Mouse (Mus musculus) MEL (cell line): ENCODE measurements around the gene Hoxd10. TPM values are rescaled to one million over a fixed set of nuclear protein-coding genes. Genes with fewer than 3 reads are reported as not detected.

ENCODE experiments used
- DNase-seq: peaks from one replicate; pipeline ENCODE4 v3.0.0; 2011; ENCODE audit warnings: low read depth, low spot score
- H3K27ac ChIP-seq: 2 replicates; pipeline ENCODE4 v1.5.1; 2012; ENCODE audit warnings: low read depth, mild to moderate bottlenecking, control low read depth, low read length, moderate library complexity; ENCODE audit not compliant: control insufficient read depth
- H3K27me3 ChIP-seq, 2 experiments: fragments of 150-350 bp in 1 of 2; sonication (generic) in 1 of 2; 2 replicates each; pipeline ENCODE4 v1.6.1; 2012; ENCODE audit warnings: low read length in 2 of 2, mild to moderate bottlenecking in 2 of 2, improper control_type of control experiment in 1 of 2, moderate library complexity in 1 of 2; ENCODE audit not compliant: insufficient read depth in 2 of 2, control insufficient read depth in 1 of 2
- H3K36me3 ChIP-seq, 2 experiments: 2 replicates each; pipeline ENCODE4 v1.6.1; 2012 to 2014; ENCODE audit warnings: low read length in 2 of 2, improper control_type of control experiment in 1 of 2, inconsistent platforms in 1 of 2, mild to moderate bottlenecking in 1 of 2; ENCODE audit not compliant: insufficient read depth in 2 of 2, control insufficient read depth in 1 of 2
- H3K4me1 ChIP-seq, 2 experiments: fragments of 150-350 bp in 1 of 2; sonication (generic) in 1 of 2; 2 replicates each; pipeline ENCODE4 v1.6.1; 2012; ENCODE audit warnings: low read length in 2 of 2, improper control_type of control experiment in 1 of 2, mild to moderate bottlenecking in 1 of 2; ENCODE audit not compliant: insufficient read depth in 2 of 2, control insufficient read depth in 1 of 2
- H3K4me3 ChIP-seq, 2 experiments: fragments of 150-350 bp in 1 of 2; sonication (generic) in 1 of 2; 2 replicates each; pipeline ENCODE4 v1.5.1; 2012; ENCODE audit warnings: low read depth in 2 of 2, low read length in 2 of 2, mild to moderate bottlenecking in 2 of 2, moderate library complexity in 2 of 2, control low read depth in 1 of 2, improper control_type of control experiment in 1 of 2; ENCODE audit not compliant: control insufficient read depth in 1 of 2, insufficient read depth in 1 of 2
- H3K79me2 ChIP-seq: 2 replicates; pipeline ENCODE4 v1.6.1; 2012; ENCODE audit warnings: mild to moderate bottlenecking, low read length, moderate library complexity; ENCODE audit not compliant: control insufficient read depth, poor library complexity, insufficient read depth
- H3K9ac ChIP-seq: 2 replicates; pipeline ENCODE4 v1.6.1; 2012; ENCODE audit warnings: low read depth, mild to moderate bottlenecking, control low read depth, low read length, moderate library complexity; ENCODE audit not compliant: control insufficient read depth, poor library complexity, severe bottlenecking
- H3K9me3 ChIP-seq: fragments of 150-350 bp; sonication (generic); replicated peaks from 2 replicates; pipeline ENCODE4 v1.6.1; 2012; ENCODE audit warnings: mild to moderate bottlenecking, low read length, improper control_type of control experiment, moderate library complexity; ENCODE audit not compliant: insufficient read depth
- CHD2 ChIP-seq: IDR thresholded peaks from 2 replicates; pipeline ENCODE4 v1.6.1; 2011; ENCODE audit warnings: low read length, improper control_type of control experiment
- CTCF ChIP-seq, 3 experiments: IDR thresholded peaks in 2 of 3; conservative IDR thresholded peaks in 1 of 3; 2 replicates each; pipeline ENCODE4 v1.5.1; 2011 to 2012; ENCODE audit warnings: low read length in 3 of 3, low read depth in 2 of 3, mild to moderate bottlenecking in 2 of 3, improper control_type of control experiment in 1 of 3, inconsistent platforms in 1 of 3, mixed read lengths in 1 of 3, moderate library complexity in 1 of 3; ENCODE audit not compliant: control insufficient read depth in 1 of 3, insufficient read depth in 1 of 3, poor library complexity in 1 of 3, severe bottlenecking in 1 of 3
- E2F4 ChIP-seq: IDR thresholded peaks from 2 replicates; pipeline ENCODE4 v1.6.1; 2011; ENCODE audit warnings: low read depth, low read length, improper control_type of control experiment, borderline replicate concordance
- ELF1 ChIP-seq: IDR thresholded peaks from 2 replicates; pipeline ENCODE4 v1.6.1; 2014; ENCODE audit warnings: low read depth, mild to moderate bottlenecking, inconsistent platforms, low read length, improper control_type of control experiment, moderate library complexity
- GATA1 ChIP-seq: IDR thresholded peaks from 2 replicates; pipeline ENCODE4 v1.6.1; 2011; ENCODE audit warnings: low read depth, low read length, improper control_type of control experiment
- HCFC1 ChIP-seq: IDR thresholded peaks from 2 replicates; pipeline ENCODE4 v1.6.1; 2012; ENCODE audit warnings: low read depth, mild to moderate bottlenecking, inconsistent platforms, low read length, improper control_type of control experiment, moderate library complexity
- KAT2A ChIP-seq: conservative IDR thresholded peaks from 2 replicates; pipeline ENCODE4 v1.6.1; 2012; ENCODE audit warnings: low read depth, low read length, improper control_type of control experiment, inconsistent platforms
- MAX ChIP-seq: IDR thresholded peaks from 2 replicates; pipeline ENCODE4 v1.6.1; 2011; ENCODE audit warnings: low read length, improper control_type of control experiment
- MAZ ChIP-seq: IDR thresholded peaks from 2 replicates; pipeline ENCODE4 v1.6.1; 2012; ENCODE audit warnings: low read depth, mild to moderate bottlenecking, inconsistent platforms, low read length, improper control_type of control experiment
- NELFE ChIP-seq: IDR thresholded peaks from 2 replicates; pipeline ENCODE4 v1.6.1; 2011; ENCODE audit warnings: low read depth, low read length, improper control_type of control experiment
- NRF1 ChIP-seq: IDR thresholded peaks from 2 replicates; pipeline ENCODE4 v1.6.1; 2014; ENCODE audit warnings: low read depth, mild to moderate bottlenecking, inconsistent platforms, low read length, improper control_type of control experiment, moderate library complexity; ENCODE audit not compliant: poor library complexity, insufficient read depth, severe bottlenecking
- POLR2A ChIP-seq, 2 experiments: IDR thresholded peaks; 2 replicates each; pipeline ENCODE4 v1.6.1; 2011 to 2012; ENCODE audit warnings: low read length in 2 of 2, mild to moderate bottlenecking in 2 of 2, control low read depth in 1 of 2, improper control_type of control experiment in 1 of 2, low read depth in 1 of 2, moderate library complexity in 1 of 2; ENCODE audit not compliant: control insufficient read depth in 1 of 2, insufficient read depth in 1 of 2, poor library complexity in 1 of 2
- RAD21 ChIP-seq: IDR thresholded peaks from 2 replicates; pipeline ENCODE4 v1.6.1; 2011; ENCODE audit warnings: mild to moderate bottlenecking, low read depth, low read length, improper control_type of control experiment
- RCOR1 ChIP-seq: IDR thresholded peaks from 2 replicates; pipeline ENCODE4 v1.6.1; 2012; ENCODE audit warnings: low read depth, mild to moderate bottlenecking, inconsistent platforms, low read length, improper control_type of control experiment
- SIN3A ChIP-seq: IDR thresholded peaks from 2 replicates; pipeline ENCODE4 v1.6.1; 2012; ENCODE audit warnings: low read length, improper control_type of control experiment, inconsistent platforms
- SMC3 ChIP-seq: IDR thresholded peaks from 2 replicates; pipeline ENCODE4 v1.6.1; 2011; ENCODE audit warnings: low read depth, low read length, improper control_type of control experiment
- TAL1 ChIP-seq: IDR thresholded peaks from 2 replicates; pipeline ENCODE4 v1.6.1; 2012; ENCODE audit warnings: mild to moderate bottlenecking, inconsistent platforms, low read length, moderate library complexity, mixed read lengths
- TCF12 ChIP-seq: IDR thresholded peaks from 2 replicates; pipeline ENCODE4 v1.6.1; 2014; ENCODE audit warnings: low read depth, mild to moderate bottlenecking, inconsistent platforms, low read length, improper control_type of control experiment, moderate library complexity
- UBTF ChIP-seq: IDR thresholded peaks from 2 replicates; pipeline ENCODE4 v1.6.1; 2012; ENCODE audit warnings: low read depth, mild to moderate bottlenecking, inconsistent platforms, low read length, improper control_type of control experiment, moderate library complexity, borderline replicate concordance; ENCODE audit not compliant: insufficient read depth
- USF2 ChIP-seq, 2 experiments: IDR thresholded peaks; 2 replicates each; pipeline ENCODE4 v1.6.1; 2011 to 2012; ENCODE audit warnings: improper control_type of control experiment in 2 of 2, low read length in 2 of 2, borderline replicate concordance in 1 of 2, inconsistent platforms in 1 of 2, low read depth in 1 of 2, mild to moderate bottlenecking in 1 of 2; ENCODE audit not compliant: insufficient read depth in 1 of 2
- ZC3H11A ChIP-seq: IDR thresholded peaks from 2 replicates; pipeline ENCODE4 v1.6.1; 2012; ENCODE audit warnings: low read depth, mild to moderate bottlenecking, inconsistent platforms, low read length, improper control_type of control experiment
- ZKSCAN1 ChIP-seq: IDR thresholded peaks from 2 replicates; pipeline ENCODE4 v1.6.1; 2012; ENCODE audit warnings: low read depth, mild to moderate bottlenecking, inconsistent platforms, low read length, improper control_type of control experiment, moderate library complexity
- ZMIZ1 ChIP-seq: IDR thresholded peaks from 2 replicates; pipeline ENCODE4 v1.6.1; 2012; ENCODE audit warnings: low read depth, mild to moderate bottlenecking, inconsistent platforms, low read length, improper control_type of control experiment, moderate library complexity
- ZNF384 ChIP-seq: IDR thresholded peaks from 2 replicates; pipeline ENCODE4 v1.6.1; 2012; ENCODE audit warnings: low read depth, mild to moderate bottlenecking, inconsistent platforms, low read length, improper control_type of control experiment
- polyA plus RNA-seq, 2 experiments: library from polyadenylated mRNA; stranded (reverse) in 1 of 2; unstranded in 1 of 2; fragments of >175 nt in 1 of 2; fragments of >200 nt in 1 of 2; gene quantifications; 2 replicates each; pipeline versions ENCODE4 v1.2.1 to v1.2.4; 2012; ENCODE audit warnings: low replicate concordance in 2 of 2, low read depth in 1 of 2; ENCODE audit not compliant: insufficient read length in 2 of 2, insufficient read depth in 1 of 2, missing spikeins in 1 of 2
- total RNA-seq: library from RNA; depleted of rRNA; stranded (reverse); fragments of 300-350 nt; gene quantifications from 2 replicates; pipeline ENCODE4 v1.2.3, GENCODE M21; 2012

Gene Hoxd10
- total and polyA plus RNA-seq, 3 experiments, result not detected

GRCm38 (mm10) chr2:74738623-74739475, 47.1 kb downstream of the Hoxd10 start:
- Histone ChIP-seq H3K79me2 (no peaks in the 10 kb centered on the region), H3K9ac (no peak overlapping the region), H3K36me3 (no peaks in the 10 kb centered on the region)
- TF ChIP-seq RAD21, result no peak
- no peak for TF ChIP-seq E2F4
- TF ChIP-seq NRF1, result no peak
- no peak for TF ChIP-seq ELF1
- no peak for TF ChIP-seq UBTF
- TF ChIP-seq GATA1, result no peak
- no peak for TF ChIP-seq TCF12
- no peak for TF ChIP-seq MAZ
- no peak for TF ChIP-seq USF2 (IDR thresholded peaks at IDR 0.05; ENCODE audit: borderline replicate concordance in 1 of 2, insufficient read depth in 1 of 2, low read depth in 1 of 2, low read length in 2 of 2)
- no peak for TF ChIP-seq NELFE
- TF ChIP-seq SMC3, result no peak
- TF ChIP-seq RCOR1, result no peak
- no peak for TF ChIP-seq ZC3H11A
- TF ChIP-seq ZNF384, result no peak
- no peak for TF ChIP-seq TAL1
- TF ChIP-seq CHD2, result no peak
- TF ChIP-seq ZKSCAN1, result no peak
- no peak for TF ChIP-seq CTCF (IDR thresholded peaks at IDR 0.05 in 2 of 3, conservative IDR thresholded peaks at IDR 0.05 in 1 of 3; ENCODE audit: control insufficient read depth in 1 of 3, insufficient read depth in 1 of 3, low read depth in 2 of 3, low read length in 3 of 3, poor library complexity in 1 of 3, severe bottlenecking in 1 of 3)
- TF ChIP-seq, all 39 proteins: peak for 0
- no peak overlapping the region for H3K27ac ChIP-seq
- no peak overlapping the region for H3K4me3 ChIP-seq
- H3K4me1 ChIP-seq, result no peaks in the 10 kb centered on the region
- DNase-seq, result no peak
- no peaks in the 10 kb centered on the region for H3K9me3 ChIP-seq
- H3K27me3 ChIP-seq, result peaks cover 0 to 2% of the 10 kb centered on the region in 2 experiments; a peak in 3 of 4 replicates

GRCm38 (mm10) chr2:74739476-74739800, 47.7 kb downstream of the Hoxd10 start:
- no peak for DNase-seq
- H3K79me2 ChIP-seq, result no peaks in the 10 kb centered on the region
- H3K9me3 ChIP-seq, result no peaks in the 10 kb centered on the region
- no peaks in the 10 kb centered on the region for H3K4me1 ChIP-seq
- no peaks in the 10 kb centered on the region for H3K36me3 ChIP-seq
- peaks cover 0 to 2% of the 10 kb centered on the region in 2 experiments; a peak in 3 of 4 replicates for H3K27me3 ChIP-seq
- H3K27ac ChIP-seq, result no peak overlapping the region
- TF ChIP-seq ELF1 (no peak), MAX (no peak), KAT2A (no peak), RCOR1 (no peak), GATA1 (no peak), HCFC1 (no peak), POLR2A (IDR thresholded peaks at IDR 0.05; ENCODE audit: control insufficient read depth in 1 of 2, insufficient read depth in 1 of 2, low read depth in 1 of 2, low read length in 2 of 2, poor library complexity in 1 of 2) (no peak), ZMIZ1 (no peak), NRF1 (no peak), SIN3A (no peak), E2F4 (no peak), SMC3 (no peak), ZNF384 (no peak), UBTF (no peak)
- no peak overlapping the region for H3K4me3 ChIP-seq
- no peak overlapping the region for H3K9ac ChIP-seq
